Mouse (Mus musculus): ENCODE measurements around the gene Lzic.

DNA sequence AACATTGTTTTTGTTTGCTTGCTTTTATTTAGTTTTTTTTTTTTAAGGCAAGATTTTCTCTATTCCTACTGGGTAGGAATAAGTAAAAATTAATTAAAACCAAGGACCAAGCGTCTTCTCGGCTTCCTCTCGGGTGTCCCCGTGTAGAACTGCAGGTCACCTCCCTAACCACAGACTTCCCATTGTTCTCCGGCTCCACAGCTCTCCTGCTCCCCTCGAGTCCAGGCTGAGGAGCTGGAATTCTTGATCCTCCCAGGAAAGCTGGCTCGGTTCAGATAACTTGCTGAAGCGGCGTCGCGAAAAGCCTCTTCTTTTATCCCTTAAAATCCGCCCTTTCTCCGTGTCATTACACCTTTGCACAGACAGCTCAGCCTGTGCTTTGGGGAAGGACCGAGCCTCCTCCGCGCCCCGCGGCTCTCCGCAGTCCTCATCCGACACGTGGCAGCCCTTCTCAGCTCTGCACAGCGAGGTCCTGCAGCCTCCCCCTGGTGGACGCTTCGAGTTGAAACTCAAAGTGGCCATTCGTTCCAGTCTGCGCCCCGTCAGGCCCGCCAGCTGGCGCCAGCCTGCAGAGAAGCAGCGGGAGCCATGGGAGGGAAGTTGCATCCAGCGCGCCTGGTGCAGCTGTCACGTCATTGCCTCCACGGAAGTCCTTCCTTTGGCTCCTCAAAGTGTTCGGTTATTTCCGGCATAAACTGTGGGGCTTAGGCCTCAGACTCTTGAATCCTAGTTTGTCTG is 39.9 kb upstream of the Lzic start:
- TF ChIP-seq CTCF (IDR thresholded peaks at IDR 0.05; ENCODE audit: control insufficient read depth, insufficient read depth, insufficient replicate concordance, low read depth, low read length): peak; percentile 74; the same call in 1 of the 2 replicates
- TF ChIP-seq POLR2A (IDR thresholded peaks at IDR 0.05; ENCODE audit: control insufficient read depth, low read depth, low read length): no peak

All from testis, adult 2 months (tissue).